Mouse (Mus musculus): ENCODE results near the gene Dars2. TPM values are rescaled to one million over a fixed set of nuclear protein-coding genes. Genes with fewer than 3 reads are reported as not detected.

The Dars2 gene
- 20.3 TPM for polyA plus RNA-seq (2014; fragmentation: Illumina TruSeq; extraction: RNeasy Lipid Tissue Mini Kit (QIAGEN cat#74804); ENCODE audit: low read depth, low replicate concordance)

DNA sequence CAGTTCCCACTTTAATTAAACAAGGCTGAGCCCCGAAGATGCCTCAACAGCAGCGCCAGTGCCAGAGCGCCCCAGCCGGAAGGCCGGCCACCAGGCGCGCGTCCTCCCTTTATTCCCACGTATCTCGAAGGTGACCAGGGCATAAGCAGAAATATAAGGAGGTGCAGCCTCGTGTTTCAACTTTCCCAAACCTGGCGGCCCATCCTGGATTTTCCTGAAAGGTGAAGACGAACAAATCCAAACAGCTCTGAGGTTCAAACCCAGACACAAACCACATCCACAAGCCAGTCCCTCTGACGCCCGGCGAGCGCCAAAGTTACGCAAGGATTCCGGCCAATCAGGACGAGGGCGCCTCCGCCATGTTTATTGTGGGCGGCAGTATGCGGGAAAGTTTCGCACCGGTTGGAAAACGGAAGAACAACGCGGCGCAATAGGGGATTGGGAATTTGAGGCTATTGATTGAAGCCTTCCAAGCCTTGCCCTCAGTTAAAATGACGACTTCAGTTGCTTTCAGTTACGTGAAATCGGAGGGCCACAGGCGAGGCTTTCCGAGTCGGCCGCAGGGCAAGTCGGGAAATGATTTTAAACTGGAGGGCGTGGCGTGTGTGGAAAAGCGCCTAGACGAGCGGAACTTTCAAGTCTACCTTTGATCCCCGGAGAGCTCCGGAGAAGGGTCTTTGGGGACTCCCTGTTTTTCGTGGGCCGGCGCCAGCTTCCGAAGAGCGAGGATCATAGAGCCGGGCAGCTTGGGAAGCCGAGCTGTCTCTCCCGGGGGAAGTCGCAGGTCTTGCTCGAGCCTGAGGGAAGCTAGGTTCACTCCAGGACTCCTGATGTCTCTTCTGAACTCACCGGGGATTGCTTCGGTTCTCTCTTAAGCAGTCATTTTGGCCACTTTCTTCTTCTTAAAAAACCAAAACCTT, at the start of gene Dars2, which contains the start of gene Cenpl:
Dars2 (minus strand) TSS at position 307 of the 920 bp plus-strand sequence.
Cenpl (plus strand) TSS at position 362 of the 920 bp plus-strand sequence.

DNA sequence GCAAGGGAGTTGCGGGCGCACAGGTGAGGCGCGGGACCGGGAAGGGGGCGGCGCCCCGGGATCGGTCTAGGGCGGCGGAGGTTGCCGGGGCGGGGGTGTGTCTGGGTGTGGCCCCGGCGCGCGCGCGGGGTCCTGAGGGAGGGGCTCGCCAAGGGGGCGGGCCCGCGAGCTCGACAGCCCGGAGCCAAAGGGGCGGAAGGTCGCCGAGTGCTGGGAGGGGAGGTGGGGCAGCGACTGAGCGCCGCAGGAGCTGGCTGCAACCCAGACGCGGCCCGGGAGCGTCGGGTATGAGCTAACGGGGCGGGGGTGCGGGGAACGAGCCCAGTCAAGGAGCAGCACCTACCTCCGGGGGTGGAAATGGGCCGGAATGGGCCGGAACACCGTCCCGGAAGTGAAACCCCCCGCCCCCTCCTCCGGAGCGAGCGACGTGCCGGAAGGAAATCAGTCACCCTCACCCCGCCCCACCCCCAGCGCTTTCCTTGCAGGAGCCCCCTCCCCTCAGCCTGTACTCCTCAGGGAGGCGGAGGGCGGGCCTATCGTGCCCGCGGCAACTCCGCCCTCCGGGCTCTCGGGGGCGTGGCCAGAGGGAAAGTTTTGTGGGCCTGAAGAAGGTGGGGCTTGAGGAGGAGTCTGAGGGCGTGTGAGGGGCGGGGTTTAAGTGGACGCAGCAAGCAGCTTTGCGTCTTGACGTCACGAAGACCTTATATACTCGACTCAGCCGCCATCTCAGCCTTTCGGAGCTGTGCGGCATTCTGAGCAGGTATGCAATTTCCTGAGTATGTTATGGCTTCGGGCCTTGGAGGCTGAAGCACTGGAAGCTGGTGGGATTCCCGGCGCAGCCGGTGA, 35.8 kb downstream of the Dars2 start, which contains the start of gene Zbtb37:
Zbtb37 (minus strand) TSS at position 415 of the 846 bp plus-strand sequence.

Other genes with a start within 250 kb of the Dars2 start
- gene Rc3h1, start 164.2 kb downstream of the Dars2 start, polyA plus RNA-seq (2014; fragmentation: Illumina TruSeq; extraction: RNeasy Lipid Tissue Mini Kit (QIAGEN cat#74804); ENCODE audit: low read depth, low replicate concordance): 11.9 TPM
- gene Serpinc1, start 92.1 kb downstream of the Dars2 start, polyA plus RNA-seq (2014; fragmentation: Illumina TruSeq; extraction: RNeasy Lipid Tissue Mini Kit (QIAGEN cat#74804); ENCODE audit: low read depth, low replicate concordance): 1.5 TPM
- gene Zbtb37, start 35.8 kb downstream of the Dars2 start, polyA plus RNA-seq (2014; fragmentation: Illumina TruSeq; extraction: RNeasy Lipid Tissue Mini Kit (QIAGEN cat#74804); ENCODE audit: low read depth, low replicate concordance): 4.4 TPM
- 1.5 TPM for gene Cenpl, start 55 bp upstream of the Dars2 start, polyA plus RNA-seq (2014; fragmentation: Illumina TruSeq; extraction: RNeasy Lipid Tissue Mini Kit (QIAGEN cat#74804); ENCODE audit: low read depth, low replicate concordance)
- gene Klhl20, start 60.9 kb upstream of the Dars2 start, polyA plus RNA-seq (2014; fragmentation: Illumina TruSeq; extraction: RNeasy Lipid Tissue Mini Kit (QIAGEN cat#74804); ENCODE audit: low read depth, low replicate concordance): 11.6 TPM
- 1.8 TPM for gene Ankrd45, start 72.0 kb upstream of the Dars2 start, polyA plus RNA-seq (2014; fragmentation: Illumina TruSeq; extraction: RNeasy Lipid Tissue Mini Kit (QIAGEN cat#74804); ENCODE audit: low read depth, low replicate concordance)
- gene Tex50, start 88.7 kb upstream of the Dars2 start, polyA plus RNA-seq (2014; fragmentation: Illumina TruSeq; extraction: RNeasy Lipid Tissue Mini Kit (QIAGEN cat#74804); ENCODE audit: low read depth, low replicate concordance): not detected
- 275 TPM for gene Prdx6, start 180.6 kb upstream of the Dars2 start, polyA plus RNA-seq (2014; fragmentation: Illumina TruSeq; extraction: RNeasy Lipid Tissue Mini Kit (QIAGEN cat#74804); ENCODE audit: low read depth, low replicate concordance)